Mouse (Mus musculus) erythroblast, embryonic 14.5 days (primary cell): Measurements from ENCODE around the gene BC049715.

Source experiments
- GATA1 ChIP-seq: IDR thresholded peaks from 2 replicates; pipeline ENCODE4 v1.6.1; 2012; ENCODE audit warnings: low read length, inconsistent platforms, mixed read lengths
- TAL1 ChIP-seq: IDR thresholded peaks from 3 replicates; pipeline ENCODE4 v1.6.1; 2012; ENCODE audit warnings: low read length, inconsistent platforms, mixed read lengths

DNA sequence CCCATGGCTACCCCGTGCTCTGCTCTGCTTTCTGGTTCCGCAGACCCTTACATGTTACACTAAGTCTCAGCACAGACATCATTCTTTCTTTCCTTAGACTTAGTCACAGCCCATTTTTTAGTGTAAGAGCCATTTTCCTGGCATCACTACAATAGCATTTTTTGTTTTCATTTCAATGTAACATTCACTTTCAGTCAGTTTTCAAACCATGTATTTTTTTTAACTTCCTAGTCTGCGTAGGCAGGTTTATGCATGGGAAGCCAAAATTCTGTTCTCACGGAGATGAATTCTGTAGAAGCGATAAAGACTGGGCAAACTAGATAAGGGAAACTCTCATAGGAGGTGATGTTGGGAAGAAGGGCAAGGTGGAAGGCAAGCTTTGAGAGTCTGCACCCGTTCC, 62.1 kb downstream of the BC049715 start:
- no peak for TF ChIP-seq TAL1
- TF ChIP-seq GATA1 = no peak
